Mouse (Mus musculus) erythroblast, embryonic 14.5 days (primary cell): ENCODE measurements around the gene Rhox1.

Experiments
- GATA1 ChIP-seq: IDR thresholded peaks from 2 replicates; pipeline ENCODE4 v1.6.1; 2012; ENCODE audit warnings: low read length, inconsistent platforms, mixed read lengths
- TAL1 ChIP-seq: IDR thresholded peaks from 3 replicates; pipeline ENCODE4 v1.6.1; 2012; ENCODE audit warnings: low read length, inconsistent platforms, mixed read lengths

DNA sequence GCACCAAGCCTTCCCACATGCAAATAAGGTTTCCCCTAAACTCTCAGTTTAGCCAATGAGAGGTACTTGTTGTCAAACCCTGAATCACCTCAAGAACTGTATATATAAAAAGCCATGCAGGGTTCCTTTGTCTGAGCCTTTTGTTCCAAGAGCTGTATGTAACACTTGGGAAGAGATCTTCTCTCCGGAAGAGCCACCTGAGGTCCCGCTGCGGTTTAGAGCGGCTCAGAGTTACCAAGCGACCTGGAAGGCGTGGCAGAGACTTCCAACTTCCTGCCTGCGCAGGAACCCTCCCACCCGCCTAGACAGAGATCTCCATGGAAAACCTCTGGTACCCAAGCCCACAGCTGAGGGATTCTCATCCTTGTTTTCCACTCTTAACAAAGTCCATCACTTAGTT lies 23.4 kb downstream of the Rhox1 start:
- no peak for TF ChIP-seq TAL1
- TF ChIP-seq GATA1 = no peak
